Mouse (Mus musculus): ENCODE measurements around the gene Gm43302. TPM values are rescaled to one million over a fixed set of nuclear protein-coding genes. Genes with fewer than 3 reads are reported as not detected.

Gene Gm43302
- polyA plus RNA-seq, 1 experiment: not detected

DNA sequence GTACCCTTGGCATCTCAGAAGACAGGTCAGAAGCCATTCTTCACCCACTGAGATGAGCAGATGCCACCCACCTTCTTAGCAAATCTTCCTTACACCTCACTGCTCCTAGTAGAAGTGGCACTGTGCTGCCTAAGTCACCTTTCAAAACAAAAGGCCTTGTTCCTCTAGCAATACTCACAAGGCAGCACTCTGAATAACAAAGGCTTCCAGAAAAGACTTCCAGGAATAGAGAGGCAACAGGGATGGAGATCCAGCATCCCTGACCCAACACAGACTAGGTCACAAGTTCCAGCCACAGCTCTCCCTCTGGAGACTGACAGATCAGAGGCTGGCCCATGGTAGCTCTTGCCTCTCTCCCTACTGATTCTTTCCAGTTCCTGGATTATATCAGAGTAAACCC lies 112.0 kb downstream of the Gm43302 start:
- Histone ChIP-seq H3K4me3 (ENCODE audit: insufficient read depth, low read length) (no peak overlapping the region), H3K27ac (ENCODE audit: insufficient read depth, low read depth, low read length) (no peak overlapping the region), H3K4me1 (ENCODE audit: control insufficient read depth, insufficient read depth, low read length) (no peaks in the 10 kb centered on the region)
- no peak for TF ChIP-seq POLR2A (IDR thresholded peaks at IDR 0.05; ENCODE audit: borderline replicate concordance, low read depth, low read length)
- TF ChIP-seq CTCF (IDR thresholded peaks at IDR 0.05; ENCODE audit: low read depth, low read length): no peak

Other genes with a start within 250 kb of the Gm43302 start
- 28.3 and 33.0 TPM in 2 replicates for gene Gbp9, start 154.2 kb downstream of the Gm43302 start, polyA plus RNA-seq (2012; ENCODE audit: insufficient read depth, insufficient read length, missing spikeins)
- gene Gbp8, start 154.2 kb downstream of the Gm43302 start, polyA plus RNA-seq (2012; ENCODE audit: insufficient read depth, insufficient read length, missing spikeins): 2.1 and 4.1 TPM in 2 replicates
- 1.8 and 2.5 TPM in 2 replicates for gene Gbp4, start 154.1 kb downstream of the Gm43302 start, polyA plus RNA-seq (2012; ENCODE audit: insufficient read depth, insufficient read length, missing spikeins)
- not detected in 2 replicates for gene Gbp10, start 54.2 kb downstream of the Gm43302 start, polyA plus RNA-seq (2012; ENCODE audit: insufficient read depth, insufficient read length, missing spikeins)
- 3.7 and 5.6 TPM in 2 replicates for gene Gbp6, start within 50 bp of the Gm43302 start, polyA plus RNA-seq (2012; ENCODE audit: insufficient read depth, insufficient read length, missing spikeins)
- 5.0 and 6.5 TPM in 2 replicates for gene Lrrc8b, start 122.1 kb upstream of the Gm43302 start, polyA plus RNA-seq (2012; ENCODE audit: insufficient read depth, insufficient read length, missing spikeins)
- gene Lrrc8c, start 225.7 kb upstream of the Gm43302 start, polyA plus RNA-seq (2012; ENCODE audit: insufficient read depth, insufficient read length, missing spikeins): 9.6 and 12.1 TPM in 2 replicates